Mouse (Mus musculus): Measurements from ENCODE around the gene Myh10. TPM values are rescaled to one million over a fixed set of nuclear protein-coding genes. Genes with fewer than 3 reads are reported as not detected.
"Not testable (repeated sequence)": the region's sequence is repeated elsewhere in the genome, so short reads cannot be mapped to it uniquely, and the experiment has no call there.

Gene Myh10
- polyA plus RNA-seq, 1 experiment from 2014 or later, result 8.0 TPM

DNA sequence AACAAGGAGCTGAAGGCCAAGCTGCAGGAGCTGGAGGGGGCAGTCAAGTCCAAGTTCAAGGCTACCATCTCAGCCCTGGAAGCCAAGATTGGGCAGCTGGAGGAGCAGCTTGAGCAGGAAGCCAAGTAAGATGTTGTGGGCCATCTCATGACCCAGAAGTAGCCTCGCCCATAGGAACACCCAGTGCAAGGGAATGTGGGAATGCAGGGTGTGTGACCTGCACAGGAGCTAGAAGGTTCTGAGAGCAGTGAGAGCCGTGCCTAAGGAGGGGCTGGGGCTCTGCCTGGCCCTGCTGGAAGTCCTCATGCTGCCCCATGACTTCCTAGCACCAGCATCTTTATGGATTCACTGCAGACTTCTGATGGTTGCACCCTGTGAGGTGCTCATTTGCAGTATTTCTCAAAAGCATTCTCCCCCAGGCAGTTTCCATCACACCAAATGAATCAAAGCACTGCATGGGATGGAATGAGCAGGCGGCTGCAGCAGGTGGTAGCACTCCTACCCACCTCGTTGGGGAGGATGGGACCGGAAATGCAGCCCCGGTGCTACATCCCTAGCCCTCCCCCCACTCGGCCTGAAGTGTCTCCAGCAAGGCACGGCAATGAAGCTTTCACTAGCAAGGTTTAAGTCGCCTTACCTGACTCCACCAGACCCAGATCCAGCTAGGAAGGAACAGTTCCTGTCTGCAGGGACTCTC lies 120.7 kb downstream of the Myh10 start:
- Histone ChIP-seq H3K4me1 (ENCODE audit: insufficient read depth) (no peaks in the 10 kb centered on the region), H3K9me3 (ENCODE audit: low read length) (no peaks in the 10 kb centered on the region), H3K27ac (ENCODE audit: low read depth) (no peak overlapping the region), H3K4me3 (ENCODE audit: low read depth, low read length) (no peak overlapping the region), H3K9ac (replicated peaks) (no peak overlapping the region), H3K36me3 (replicated peaks; ENCODE audit: insufficient read depth, low read length) (peaks cover 56% of the 10 kb centered on the region), H3K27me3 (ENCODE audit: insufficient read depth, low read length) (no peaks in the 10 kb centered on the region), H3K4me2 (ENCODE audit: low read depth, low read length) (no peak overlapping the region)
- TF ChIP-seq EP300 (IDR thresholded peaks at IDR 0.05; ENCODE audit: low read depth), result no peak
- TF ChIP-seq CTCF (IDR thresholded peaks at IDR 0.05; ENCODE audit: low read depth), result no peak
- 83% methylated on average over 9 of the region's 9 CpGs for WGBS (ENCODE audit: insufficient replicate concordance)
- ATAC-seq (no peak), DNase-seq (no peak)

DNA sequence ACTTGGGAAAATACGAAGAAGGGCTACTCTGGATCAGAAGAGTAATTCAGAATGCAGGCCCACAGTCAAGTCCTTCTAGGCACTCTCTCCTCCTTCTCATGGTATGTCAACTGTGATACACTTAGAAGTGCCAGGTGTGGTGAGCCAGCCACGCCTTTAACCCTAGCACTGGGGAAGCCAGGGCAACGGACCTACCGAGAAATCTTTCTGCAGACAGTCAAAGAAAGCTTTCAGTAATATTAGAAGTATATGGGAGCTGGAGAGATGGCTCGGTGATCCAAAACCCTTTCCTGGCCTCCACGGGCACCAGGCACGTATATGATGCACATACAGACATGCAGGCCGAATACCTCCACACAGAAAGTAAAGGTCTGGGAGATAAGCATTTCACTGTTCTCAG lies 127.1 kb downstream of the Myh10 start:
- WGBS (ENCODE audit: insufficient replicate concordance), result 88% methylated on average over 8 of the region's 8 CpGs
- no peaks in the 10 kb centered on the region for H3K4me1 ChIP-seq (ENCODE audit: insufficient read depth)
- H3K27ac ChIP-seq (ENCODE audit: low read depth), result no peak overlapping the region
- no peaks in the 10 kb centered on the region for H3K9me3 ChIP-seq (ENCODE audit: low read length)
- no peak for ATAC-seq
- DNase-seq, result no peak
- no peak overlapping the region for H3K4me2 ChIP-seq (ENCODE audit: low read depth, low read length)
- H3K9ac ChIP-seq (replicated peaks), result no peak overlapping the region
- TF ChIP-seq EP300 (IDR thresholded peaks at IDR 0.05; ENCODE audit: low read depth) (no peak), CTCF (IDR thresholded peaks at IDR 0.05; ENCODE audit: low read depth) (no peak)
- no peak overlapping the region for H3K4me3 ChIP-seq (ENCODE audit: low read depth, low read length)
- peaks cover 42% of the 10 kb centered on the region for H3K36me3 ChIP-seq (replicated peaks; ENCODE audit: insufficient read depth, low read length)
- H3K27me3 ChIP-seq (ENCODE audit: insufficient read depth, low read length), result no peaks in the 10 kb centered on the region

GRCm38 (mm10) chr11:68819226-68819805 lies 128.0 kb downstream of the Myh10 start:
- H3K4me2 ChIP-seq (ENCODE audit: low read depth, low read length), result no peak overlapping the region
- no peak for ATAC-seq
- H3K9me3 ChIP-seq (ENCODE audit: low read length), result no peaks in the 10 kb centered on the region
- DNase-seq, result no peak
- H3K27me3 ChIP-seq (ENCODE audit: insufficient read depth, low read length), result no peaks in the 10 kb centered on the region
- H3K36me3 ChIP-seq (replicated peaks; ENCODE audit: insufficient read depth, low read length), result peaks cover 40% of the 10 kb centered on the region
- TF ChIP-seq CTCF (IDR thresholded peaks at IDR 0.05; ENCODE audit: low read depth) (no peak), EP300 (IDR thresholded peaks at IDR 0.05; ENCODE audit: low read depth) (no peak)
- H3K4me3 ChIP-seq (ENCODE audit: low read depth, low read length), result no peak overlapping the region
- no peak overlapping the region for H3K9ac ChIP-seq (replicated peaks)
- no peak overlapping the region for H3K27ac ChIP-seq (ENCODE audit: low read depth)
- WGBS (ENCODE audit: insufficient replicate concordance), result 89% methylated on average over 14 of the region's 14 CpGs
- no peaks in the 10 kb centered on the region for H3K4me1 ChIP-seq (ENCODE audit: insufficient read depth)

GRCm38 (mm10) chr11:68822326-68822725 lies 131.0 kb downstream of the Myh10 start:
- H3K36me3 ChIP-seq (replicated peaks; ENCODE audit: insufficient read depth, low read length), result peaks cover 32% of the 10 kb centered on the region

DNA sequence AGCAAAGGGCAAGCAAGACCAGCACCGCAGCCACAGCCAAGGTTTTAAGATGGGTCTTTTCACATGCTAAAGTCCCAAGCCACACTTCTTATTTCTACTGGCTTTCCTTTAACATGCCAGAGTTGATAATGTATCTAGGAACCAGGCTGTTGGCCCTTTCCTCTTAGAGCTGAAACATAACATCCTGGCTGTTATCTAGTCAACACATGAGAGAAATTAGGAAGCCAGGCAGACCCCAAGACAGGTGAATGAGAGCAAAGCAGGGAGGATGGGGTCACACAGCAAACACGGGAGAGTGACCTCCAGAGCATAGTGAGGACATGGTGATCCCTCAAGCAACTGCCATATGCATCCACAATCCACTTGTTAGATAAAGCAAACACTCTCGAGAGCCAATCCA lies 135.4 kb downstream of the Myh10 start:
- TF ChIP-seq EP300 (IDR thresholded peaks at IDR 0.05; ENCODE audit: low read depth) (no peak), CTCF (IDR thresholded peaks at IDR 0.05; ENCODE audit: low read depth) (no peak)
- no peak for ATAC-seq
- no peaks in the 10 kb centered on the region for H3K27me3 ChIP-seq (ENCODE audit: insufficient read depth, low read length)
- no peaks in the 10 kb centered on the region for H3K4me1 ChIP-seq (ENCODE audit: insufficient read depth)
- H3K9ac ChIP-seq (replicated peaks), result no peak overlapping the region
- H3K4me2 ChIP-seq (ENCODE audit: low read depth, low read length), result no peak overlapping the region
- H3K27ac ChIP-seq (ENCODE audit: low read depth), result no peak overlapping the region
- H3K9me3 ChIP-seq (ENCODE audit: low read length), result no peaks in the 10 kb centered on the region
- no peak for DNase-seq
- 62% methylated on average over 3 of the region's 3 CpGs for WGBS (ENCODE audit: insufficient replicate concordance)
- H3K36me3 ChIP-seq (replicated peaks; ENCODE audit: insufficient read depth, low read length), result peaks cover 51% of the 10 kb centered on the region
- no peak overlapping the region for H3K4me3 ChIP-seq (ENCODE audit: low read depth, low read length)

More at GRCm38 (mm10) chr11:68822326-68822725, 131.0 kb downstream of the Myh10 start:
- no peaks in the 10 kb centered on the region for H3K4me1 ChIP-seq (ENCODE audit: insufficient read depth)
- no peak overlapping the region for H3K27ac ChIP-seq (ENCODE audit: low read depth)
- H3K27me3 ChIP-seq (ENCODE audit: insufficient read depth, low read length), result no peaks in the 10 kb centered on the region
- TF ChIP-seq CTCF (IDR thresholded peaks at IDR 0.05; ENCODE audit: low read depth) (no peak), EP300 (IDR thresholded peaks at IDR 0.05; ENCODE audit: low read depth) (no peak)
- H3K4me3 ChIP-seq (ENCODE audit: low read depth, low read length), result no peak overlapping the region
- H3K9me3 ChIP-seq (ENCODE audit: low read length), result no peaks in the 10 kb centered on the region
- ATAC-seq (no peak), DNase-seq (no peak)
- 90% methylated on average over 15 of the region's 15 CpGs for WGBS (ENCODE audit: insufficient replicate concordance)
- H3K4me2 ChIP-seq (ENCODE audit: low read depth, low read length), result no peak overlapping the region
- H3K9ac ChIP-seq (replicated peaks), result no peak overlapping the region

- DNase-seq; H3K4me3 ChIP-seq (ENCODE audit: low read depth, low read length); H3K27me3 ChIP-seq (ENCODE audit: insufficient read depth, low read length); H3K9me3 ChIP-seq (ENCODE audit: low read length); H3K27ac ChIP-seq (ENCODE audit: low read depth); H3K9ac ChIP-seq (replicated peaks); ATAC-seq; H3K4me2 ChIP-seq (ENCODE audit: low read depth, low read length); H3K4me1 ChIP-seq (ENCODE audit: insufficient read depth): not testable (repeated sequence)
- WGBS (ENCODE audit: insufficient replicate concordance), result 63% methylated on average over 5 of the region's 5 CpGs
- peaks cover 71% of the 10 kb centered on the region for H3K36me3 ChIP-seq (replicated peaks; ENCODE audit: insufficient read depth, low read length)
Observed at GRCm38 (mm10) chr11:68831580-68831979, 140.2 kb downstream of the Myh10 start.
